17 mouse cellular contexts compared by ENCODE assay signal in the genomic region with DNA sequence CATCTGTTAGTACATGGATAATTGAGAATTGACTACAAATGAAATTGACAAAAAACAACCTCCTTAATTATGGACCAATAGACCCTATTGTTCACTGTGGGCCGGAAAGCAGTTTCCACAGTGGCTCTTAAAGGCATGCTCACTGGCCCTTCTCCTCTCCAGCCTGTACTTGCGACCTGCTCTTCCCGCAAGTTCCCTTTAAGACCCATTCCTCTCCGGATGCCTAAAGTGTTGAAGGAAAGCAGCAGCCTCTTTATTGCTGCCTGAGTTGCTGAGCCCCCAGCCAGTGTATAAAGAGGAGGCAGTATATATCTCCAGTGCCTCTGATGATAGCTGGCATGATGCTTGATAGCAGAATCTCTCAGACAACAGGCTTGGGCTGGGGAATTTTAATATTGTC.
DNase-seq lines count a peak whose midpoint lies in the region; ATAC-seq and TF ChIP-seq lines count a peak whose summit lies in the region.
"Had no signal": no experiment of that assay in that cellular context is flagged by ENCODE, and none has a peak within 500 bp of the region (broad histone marks: within the 10 kb centered on the region; RNA-seq: fewer than 3 reads in every experiment).

No protein-coding gene starts in this region.

- H3K9me3 ChIP-seq in embryonic facial prominence, embryonic 11.5 days (replicated peaks; ENCODE audit: control insufficient read depth, low read length) = no peaks in the 10 kb centered on the region
- H3K9me3 ChIP-seq in embryonic facial prominence, embryonic 10.5 days = no peaks in the 10 kb centered on the region
- no peaks in the 10 kb centered on the region for H3K9me3 ChIP-seq in neural tube, embryonic 12.5 days
- H3K9me3 ChIP-seq in limb, embryonic 11.5 days (ENCODE audit: control insufficient read depth, low read length) = no peaks in the 10 kb centered on the region

- H3K4me3 ChIP-seq in embryonic facial prominence, embryonic 11.5 days (ENCODE audit: low read depth, low read length) = no peak overlapping the region
- H3K4me3 ChIP-seq in embryonic facial prominence, embryonic 10.5 days = no peak overlapping the region
- no peak overlapping the region for H3K4me3 ChIP-seq in neural tube, embryonic 12.5 days
- H3K4me3 ChIP-seq in limb, embryonic 11.5 days (ENCODE audit: low read depth, low read length) = no peak overlapping the region
- no peak overlapping the region for H3K4me3 ChIP-seq in layer of hippocampus, adult 2 months
- H3K4me3 ChIP-seq: gastrocnemius, adult 2 months had no signal

- H3K27ac ChIP-seq in embryonic facial prominence, embryonic 11.5 days (replicated peaks; ENCODE audit: low read depth, low read length) = no peak overlapping the region
- H3K27ac ChIP-seq in embryonic facial prominence, embryonic 10.5 days (replicated peaks) = no peak overlapping the region
- H3K27ac ChIP-seq in neural tube, embryonic 12.5 days = no peak overlapping the region
- H3K27ac ChIP-seq in limb, embryonic 11.5 days (replicated peaks; ENCODE audit: low read depth, low read length) = no peak overlapping the region
- no peak overlapping the region for H3K27ac ChIP-seq in layer of hippocampus, adult 2 months
- H3K27ac ChIP-seq: gastrocnemius, adult 2 months had no signal

- H3K9ac ChIP-seq in embryonic facial prominence, embryonic 11.5 days (replicated peaks; ENCODE audit: low read length) = no peak overlapping the region
- H3K9ac ChIP-seq in neural tube, embryonic 12.5 days = no peak overlapping the region
- no peak overlapping the region for H3K9ac ChIP-seq in limb, embryonic 11.5 days (ENCODE audit: low read length)
- H3K9ac ChIP-seq: lung, embryonic 14.5 days had no signal

- H3K4me2 ChIP-seq in embryonic facial prominence, embryonic 11.5 days (ENCODE audit: low read depth, low read length) = no peak overlapping the region
- H3K4me2 ChIP-seq in neural tube, embryonic 12.5 days (replicated peaks) = 0 out of 2 replicates have a peak overlapping the region, but pooled peaks have one; percentile 1
- 0 out of 2 replicates have a peak overlapping the region, but pooled peaks have one; percentile 10 for H3K4me2 ChIP-seq in limb, embryonic 11.5 days (ENCODE audit: low read depth, severe bottlenecking)
- H3K4me2 ChIP-seq: liver, embryonic 11.5 days; lung, embryonic 14.5 days had no signal

- H3K27me3 ChIP-seq in embryonic facial prominence, embryonic 11.5 days (ENCODE audit: control insufficient read depth, insufficient read depth, low read length) = no peaks in the 10 kb centered on the region
- H3K27me3 ChIP-seq in embryonic facial prominence, embryonic 10.5 days (replicated peaks; ENCODE audit: low read depth, poor library complexity, severe bottlenecking) = no peaks in the 10 kb centered on the region
- no peaks in the 10 kb centered on the region for H3K27me3 ChIP-seq in neural tube, embryonic 12.5 days (replicated peaks)
- no peaks in the 10 kb centered on the region for H3K27me3 ChIP-seq in limb, embryonic 11.5 days (ENCODE audit: control insufficient read depth, insufficient read depth, low read length)

- WGBS in embryonic facial prominence, embryonic 11.5 days = 17% methylated on average over 4 of the region's 4 CpGs
- WGBS in embryonic facial prominence, embryonic 10.5 days = 25% methylated on average over 4 of the region's 4 CpGs
- 9% methylated on average over 4 of the region's 4 CpGs for WGBS in neural tube, embryonic 12.5 days
- WGBS in limb, embryonic 11.5 days = 14% methylated on average over 4 of the region's 4 CpGs

- TF ChIP-seq CTCF in layer of hippocampus, adult 2 months (conservative IDR thresholded peaks at IDR 0.05) = no peak

- no peaks in the 10 kb centered on the region for H3K4me1 ChIP-seq in embryonic facial prominence, embryonic 11.5 days (ENCODE audit: control insufficient read depth, insufficient read depth, low read length)
- peaks cover 37% of the 10 kb centered on the region for H3K4me1 ChIP-seq in embryonic facial prominence, embryonic 10.5 days
- H3K4me1 ChIP-seq in neural tube, embryonic 12.5 days = peaks cover 11% of the 10 kb centered on the region; the same call in 1 of the 2 replicates
- peaks cover 6% of the 10 kb centered on the region for H3K4me1 ChIP-seq in limb, embryonic 11.5 days (ENCODE audit: control insufficient read depth, insufficient read depth, low read length)

- DNase-seq in embryonic facial prominence, embryonic 11.5 days (ENCODE audit: low spot score) = peak; percentile 49
- DNase-seq in embryonic facial prominence, embryonic 10.5 days (ENCODE audit: low spot score) = no peak
- DNase-seq in neural tube, embryonic 10.5 days (ENCODE audit: extremely low spot score, low spot score) = no peak
- DNase-seq in limb, embryonic 11.5 days (ENCODE audit: low spot score) = peak; percentile 39
- peak; percentile 81 for DNase-seq in retina, postnatal 1 day
- DNase-seq in layer of hippocampus, adult 2 months (ENCODE audit: low spot score in 2 of 2) = no peak
- no peak for DNase-seq in urinary bladder, postnatal 36 days (ENCODE audit: low spot score in 2 of 2)
- DNase-seq: cerebellum, adult 11-12 months; gastrocnemius, adult 2 months; heart, postnatal 14 days; kidney, adult 11 months; kidney, postnatal 14 days; lung, embryonic 14.5 days; thymus, adult 18-20 months had no signal

- H3K36me3 ChIP-seq in embryonic facial prominence, embryonic 11.5 days (replicated peaks; ENCODE audit: control insufficient read depth, insufficient read depth, low read depth, low read length) = no peaks in the 10 kb centered on the region
- no peaks in the 10 kb centered on the region for H3K36me3 ChIP-seq in embryonic facial prominence, embryonic 10.5 days (replicated peaks)
- no peaks in the 10 kb centered on the region for H3K36me3 ChIP-seq in neural tube, embryonic 12.5 days
- H3K36me3 ChIP-seq in limb, embryonic 11.5 days (ENCODE audit: control insufficient read depth, insufficient read depth, low read length) = no peaks in the 10 kb centered on the region

- ATAC-seq in embryonic facial prominence, embryonic 11.5 days (replicated peaks; ENCODE audit: insufficient number of reproducible peaks, low FRiP score, low TSS enrichment, low read depth) = no peak
- peak; percentile 41; the same call in 1 of the 2 replicates for ATAC-seq in neural tube, embryonic 12.5 days (ENCODE audit: low FRiP score, low read depth)
- no peak for ATAC-seq in limb, embryonic 11.5 days (ENCODE audit: insufficient number of reproducible peaks, low FRiP score, low TSS enrichment, low read depth)
- ATAC-seq: activated CD4-positive, CD25-positive, alpha-beta regulatory T cell, adult 4 months had no signal

Comparison
In these comparisons a context has a peak if more than half of its experiments do, and no peak if none do; other contexts are left out.
1. DNase-seq: peak in embryonic facial prominence, embryonic 11.5 days (single experiment), limb, embryonic 11.5 days (single experiment) and retina, postnatal 1 day (single experiment); none in embryonic facial prominence, embryonic 10.5 days (single experiment), neural tube, embryonic 10.5 days (single experiment), layer of hippocampus, adult 2 months (0 of 2) and urinary bladder, postnatal 36 days (0 of 2).